Mouse (Mus musculus) megakaryocyte, embryonic 14.5 days (primary cell): ENCODE results near the gene Minos1.

Source experiments
- FLI1 ChIP-seq: IDR thresholded peaks from 2 replicates; pipeline ENCODE4 v1.6.1; 2012; ENCODE audit warnings: low read length, inconsistent platforms, mixed read lengths
- GATA1 ChIP-seq: IDR thresholded peaks from 3 replicates; pipeline ENCODE4 v1.6.1; 2012; ENCODE audit warnings: mixed read lengths, low read length, inconsistent platforms, borderline replicate concordance

GRCm38 (mm10) chr4:139122557-139122956, 8.4 kb downstream of the Minos1 start:
- TF ChIP-seq GATA1 = no peak
- TF ChIP-seq FLI1 = no peak
